Mouse (Mus musculus) MEL (cell line): Measurements from ENCODE around the gene Ggta1. TPM values are rescaled to one million over a fixed set of nuclear protein-coding genes. Genes with fewer than 3 reads are reported as not detected.

Experiments used
- polyA plus RNA-seq, 2 experiments: library from polyadenylated mRNA; stranded (reverse) in 1 of 2; unstranded in 1 of 2; fragments of >175 nt in 1 of 2; fragments of >200 nt in 1 of 2; gene quantifications; 2 replicates each; pipeline versions ENCODE4 v1.2.1 to v1.2.4; 2012; ENCODE audit warnings: low replicate concordance in 2 of 2, low read depth in 1 of 2; ENCODE audit not compliant: insufficient read length in 2 of 2, insufficient read depth in 1 of 2, missing spikeins in 1 of 2
- total RNA-seq: library from RNA; depleted of rRNA; stranded (reverse); fragments of 300-350 nt; gene quantifications from 2 replicates; pipeline ENCODE4 v1.2.3, GENCODE M21; 2012; rRNA removed

The Ggta1 gene
- total and polyA plus RNA-seq, 3 experiments: 29.2 to 30.7 TPM; not detected in 1

Other genes with a start within 250 kb of the Ggta1 start
- 6.0 and 8.0 TPM in 2 replicates for gene Gsn, start 206.9 kb downstream of the Ggta1 start, total RNA-seq
- 1 to 10 TPM in 1 of 2 experiments, not detected in 1; 8.2 TPM for gene Gsn, start 206.9 kb downstream of the Ggta1 start, polyA plus RNA-seq
- 27.2 and 49.4 TPM in 2 replicates for gene Stom, start 126.3 kb downstream of the Ggta1 start, total RNA-seq
- 10 to 100 TPM in 1 of 2 experiments, not detected in 1; 28.0 TPM for gene Stom, start 126.3 kb downstream of the Ggta1 start, polyA plus RNA-seq
- not detected in 2 replicates for gene 4930568D16Rik, start 95.5 kb downstream of the Ggta1 start, total RNA-seq
- gene 4930568D16Rik, start 95.5 kb downstream of the Ggta1 start, polyA plus RNA-seq: not detected
- gene 4930402F06Rik, start 66.1 kb downstream of the Ggta1 start, total RNA-seq: not detected in 2 replicates
- gene 4930402F06Rik, start 66.1 kb downstream of the Ggta1 start, polyA plus RNA-seq: not detected
- gene Dab2ip, start 95.0 kb upstream of the Ggta1 start, total RNA-seq: 2.5 and 4.0 TPM in 2 replicates
- 1 to 10 TPM in 1 of 2 experiments, not detected in 1; 9.9 TPM for gene Dab2ip, start 95.0 kb upstream of the Ggta1 start, polyA plus RNA-seq